Mouse (Mus musculus) left cerebral cortex, adult 2 months (tissue): ENCODE measurements around the gene Itgb4. TPM values are rescaled to one million over a fixed set of nuclear protein-coding genes. Genes with fewer than 3 reads are reported as not detected.
A peak's percentile ranks its signal among the peaks of the same experiment; 100 is the strongest.

Experiments
- DNase-seq, 2 experiments: peaks; one replicate each; pipeline ENCODE4 v3.0.0; 2021 to 2022; ENCODE audit warnings: low spot score in 2 of 2, mixed read lengths in 1 of 2; ENCODE audit errors: extremely low spot score in 1 of 2
- H3K27ac ChIP-seq: fragments of 200-600 bp; 2 replicates; pipeline ENCODE4 v1.8.1; 2022
- H3K4me3 ChIP-seq: fragments of 200-600 bp; 2 replicates; pipeline ENCODE4 v1.8.1; 2022
- CTCF ChIP-seq: fragments of 200-600 bp; IDR thresholded peaks from 2 replicates; pipeline ENCODE4 v1.8.1; 2022; ENCODE audit warnings: antibody characterized with exemption, mild to moderate bottlenecking, moderate library complexity
- intact Hi-C: fragments of 180-260 bp; cut with DNase I; formaldehyde crosslinking; loops from one replicate; pipeline ENCODE4 v1.15.1; 2025
- long read RNA-seq, 2 experiments: library from polyadenylated mRNA; stranded (forward); transcript quantifications; one replicate each; pipeline ENCODE4 v2.0.0; 2021; ENCODE audit warnings: borderline mapping rate in 2 of 2
- total RNA-seq, 2 experiments: library from RNA; stranded (reverse); gene quantifications; 2 replicates each; pipeline ENCODE4 v1.2.3; 2021

Itgb4 gene
- 1 to 10 TPM; 5.1 to 5.7 TPM for total RNA-seq
- long read RNA-seq, experiment 1, partial matches to known transcripts: 5 of 7 reads
- long read RNA-seq, experiment 1, other reads (novel, unspliced or antisense): 2 of 7 reads
- long read RNA-seq, experiment 2, partial matches to known transcripts: 9 of 12 reads
- long read RNA-seq, experiment 2, other reads (novel, unspliced or antisense): 3 of 12 reads

- no peak; the same call in 1 of the 2 replicates for TF ChIP-seq CTCF
- DNase-seq: no peak
- Histone ChIP-seq H3K4me3 (peak within 1 kb of the TSS; percentile 36), H3K27ac (no peak within 1 kb of the TSS)
- intact Hi-C loops: no loop called here
Observed at GRCm38 (mm10) chr11:115974309-115975082, at the start of gene Itgb4. TSS of gene Itgb4 (plus strand) at chr11:115974709.

DNA sequence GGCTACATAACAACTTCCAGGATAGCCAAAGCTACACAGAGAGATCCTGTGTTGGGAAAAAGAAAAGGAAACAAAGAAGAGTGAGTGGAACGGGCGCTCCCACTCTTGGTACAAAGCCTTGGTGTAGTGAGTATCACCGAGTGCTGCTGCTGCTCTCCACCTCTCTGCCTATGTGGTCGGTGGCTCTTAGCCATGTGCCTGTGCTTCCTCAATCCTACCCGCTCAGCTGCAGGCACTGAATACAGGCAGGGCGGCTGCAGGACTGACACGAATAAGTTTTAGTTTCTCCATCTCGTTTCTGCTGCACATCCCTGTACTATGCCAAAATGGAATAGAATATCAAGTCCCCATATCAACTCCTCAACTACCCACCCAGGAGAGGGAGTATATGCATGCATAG, 45.5 kb upstream of the Itgb4 start:
- intact Hi-C loops: no loop called here
- DNase-seq: no peak
- H3K27ac ChIP-seq: no peak overlapping the region
- TF ChIP-seq CTCF: no peak
- H3K4me3 ChIP-seq: no peak overlapping the region

DNA sequence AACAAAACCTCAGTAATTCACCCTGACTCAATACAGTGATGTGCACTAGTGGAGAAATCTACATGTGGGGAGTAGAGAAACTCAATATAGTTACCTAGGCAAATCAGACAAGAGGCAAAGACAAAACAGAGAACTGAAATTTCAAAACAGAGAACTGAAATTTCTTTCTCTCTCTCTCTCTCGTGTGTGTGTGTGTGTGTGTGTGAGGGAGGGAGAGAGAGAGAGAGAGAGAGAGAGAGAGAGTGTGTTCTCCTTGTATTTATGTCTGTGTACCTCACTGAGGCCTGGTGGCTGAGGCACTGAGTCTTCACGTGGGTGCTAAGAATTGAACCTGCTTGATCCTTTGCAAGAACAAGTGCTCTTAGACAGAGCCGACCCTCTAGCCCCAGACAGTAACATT, 44.7 kb upstream of the Itgb4 start:
- intact Hi-C loops: no loop called here
- no peak for TF ChIP-seq CTCF
- DNase-seq: no peak
- Histone ChIP-seq H3K4me3 (no peak overlapping the region), H3K27ac (no peak overlapping the region)

DNA sequence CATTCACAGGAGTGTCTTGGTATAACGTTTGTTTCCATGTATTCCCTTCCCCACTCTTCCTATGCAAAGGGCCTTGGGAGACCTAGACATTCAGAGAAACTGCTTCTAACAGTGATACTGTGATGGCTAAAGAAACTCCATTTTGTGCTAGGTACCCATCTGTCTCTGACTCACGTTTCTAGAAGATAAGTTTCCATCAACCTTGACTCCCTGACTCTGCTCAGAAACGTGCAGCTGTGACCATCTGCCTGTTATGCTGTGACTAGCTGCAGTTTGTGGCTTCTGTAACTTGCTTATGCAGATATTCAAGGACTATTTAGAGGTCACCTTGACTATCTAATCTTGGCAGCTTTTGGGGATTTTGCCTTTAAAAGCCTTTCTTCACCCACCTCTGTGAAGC, 43.3 kb upstream of the Itgb4 start:
- DNase-seq: no peak
- Histone ChIP-seq H3K27ac (no peak overlapping the region), H3K4me3 (no peak overlapping the region)
- no peak for TF ChIP-seq CTCF
- intact Hi-C loops: no loop called here

- intact Hi-C loops: no loop called here
- TF ChIP-seq CTCF: no peak
- peak; percentile 98 for DNase-seq
- H3K27ac ChIP-seq: peak within 1 kb of the TSS; percentile 83
- peak within 1 kb of the TSS; percentile 96 for H3K4me3 ChIP-seq
Observed at GRCm38 (mm10) chr11:115933108-115933746, 41.3 kb upstream of the Itgb4 start, which contains the start of the genes Sap30bp and Recql5. TSS of gene Sap30bp (plus strand) at chr11:115933282. TSS of gene Recql5 (minus strand) at chr11:115933477.

- Histone ChIP-seq H3K27ac (peak overlapping the region; percentile 83), H3K4me3 (peak overlapping the region; percentile 96)
- no peak for TF ChIP-seq CTCF
- intact Hi-C loops: no loop called here
- no peak for DNase-seq
Observed at GRCm38 (mm10) chr11:115933747-115934110, 40.8 kb upstream of the Itgb4 start.

DNA sequence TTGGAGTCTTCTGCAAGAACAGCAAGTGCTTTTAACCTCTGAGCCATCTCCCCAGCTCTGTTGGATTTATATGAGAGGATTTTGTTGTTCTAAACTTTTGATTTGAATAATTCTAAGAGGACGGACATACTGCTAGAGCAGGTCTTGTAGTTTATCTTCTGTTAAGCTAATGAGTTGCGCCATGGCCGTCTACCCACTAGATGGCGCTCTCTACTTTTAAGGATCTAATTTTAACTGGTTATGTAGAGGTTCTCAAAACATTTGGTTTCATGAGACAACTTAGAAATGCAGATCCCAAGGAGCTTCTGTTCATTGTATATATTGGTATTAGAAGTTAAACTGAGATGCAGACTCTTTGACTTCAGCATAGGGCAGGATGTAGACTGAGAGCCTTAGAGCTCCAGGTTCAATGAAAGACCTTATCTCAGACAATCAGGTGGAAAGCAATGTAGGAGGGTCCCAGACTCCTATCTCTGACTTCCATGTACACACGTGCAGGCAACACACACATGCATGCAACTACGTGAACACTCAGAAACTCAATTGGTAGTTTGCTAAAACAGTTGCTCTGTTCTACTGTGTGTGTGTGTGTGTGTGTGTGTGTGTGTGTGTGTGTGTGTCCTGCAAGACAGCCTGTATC, 34.7 kb upstream of the Itgb4 start:
- peak; percentile 45 to 63 for DNase-seq
- TF ChIP-seq CTCF: peak; percentile 94
- intact Hi-C loops: loop anchor here (1.0 to 5.0 kb wide), 2 partner anchors 59 to 192 kb away; partner anchors contain the start of gene Trim65
- Histone ChIP-seq H3K4me3 (no peak overlapping the region), H3K27ac (no peak overlapping the region)

GRCm38 (mm10) chr11:115941980-115942379, 32.5 kb upstream of the Itgb4 start:
- no peak overlapping the region for H3K27ac ChIP-seq
- TF ChIP-seq CTCF: peak; percentile 20
- intact Hi-C loops: no loop called here
- no peak overlapping the region for H3K4me3 ChIP-seq
- DNase-seq: no peak

DNA sequence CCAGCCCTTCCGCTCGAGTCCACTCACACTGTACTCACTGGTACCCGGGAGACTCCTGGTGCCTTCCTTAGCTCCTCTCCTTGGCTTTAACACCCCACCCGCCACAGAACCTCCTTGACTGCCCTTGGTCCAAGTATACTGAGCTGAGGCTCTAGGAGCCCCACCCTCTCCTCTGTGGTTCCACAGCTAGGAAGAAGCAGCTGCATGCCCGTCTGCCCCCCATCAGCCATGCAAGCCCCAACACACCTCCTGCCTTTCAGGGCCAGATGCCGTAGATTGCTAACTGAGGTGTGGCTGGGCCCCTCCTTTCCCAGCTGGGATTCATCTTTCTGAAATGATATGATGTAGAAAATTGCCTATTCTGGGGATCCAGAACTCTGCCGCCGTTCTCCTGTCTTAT, 29.3 kb upstream of the Itgb4 start:
- intact Hi-C loops: no loop called here
- Histone ChIP-seq H3K27ac (no peak overlapping the region), H3K4me3 (no peak overlapping the region)
- no peak for TF ChIP-seq CTCF
- DNase-seq: no peak

- no peak for DNase-seq
- Histone ChIP-seq H3K27ac (no peak overlapping the region), H3K4me3 (no peak overlapping the region)
- no peak for TF ChIP-seq CTCF
- intact Hi-C loops: no loop called here
Observed at GRCm38 (mm10) chr11:115946221-115946828, 28.2 kb upstream of the Itgb4 start.

GRCm38 (mm10) chr11:115948316-115948715, 26.2 kb upstream of the Itgb4 start:
- no peak for TF ChIP-seq CTCF
- intact Hi-C loops: no loop called here
- no peak overlapping the region for H3K4me3 ChIP-seq
- no peak overlapping the region for H3K27ac ChIP-seq
- no peak for DNase-seq
